Mouse (Mus musculus) spleen, adult 2 months (tissue): ENCODE results near the gene Pax7.

Experiments used
- CTCF ChIP-seq: fragments of 200-500 bp; IDR thresholded peaks from 2 replicates; pipeline ENCODE4 v1.5.1; 2011; ENCODE audit warnings: mild to moderate bottlenecking, inconsistent platforms; ENCODE audit not compliant: insufficient read depth, insufficient read length, insufficient replicate concordance; ENCODE audit errors: extremely low read depth
- POLR2A ChIP-seq: fragments of 200-500 bp; IDR thresholded peaks from 2 replicates; pipeline ENCODE4 v1.6.1; 2011; ENCODE audit warnings: low read depth, low read length, inconsistent platforms

DNA sequence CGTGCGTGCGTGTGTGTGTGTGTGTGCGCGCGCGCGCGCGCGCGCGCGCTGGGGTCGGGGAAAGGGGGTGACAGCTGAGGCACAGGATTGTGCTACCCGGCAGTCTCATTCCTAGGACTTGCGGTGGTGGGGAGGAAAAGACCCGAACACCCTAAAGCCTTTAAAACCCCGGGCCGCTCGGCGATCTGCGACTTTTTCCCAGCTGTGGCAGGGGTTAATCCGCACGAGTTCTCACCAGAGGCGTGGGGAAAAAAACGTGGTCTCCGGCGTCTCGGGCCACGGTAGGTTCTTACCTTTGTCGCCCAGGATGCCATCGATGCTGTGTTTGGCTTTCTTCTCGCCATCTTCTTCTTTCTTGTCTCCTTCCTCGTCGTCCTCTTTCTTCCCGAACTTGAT lies 5.0 kb downstream of the Pax7 start:
- TF ChIP-seq CTCF (no peak), POLR2A (no peak)
